Mouse (Mus musculus) forebrain, embryonic 14.5 days (tissue): ENCODE data around the gene Cacna1g. TPM values are rescaled to one million over a fixed set of nuclear protein-coding genes. Genes with fewer than 3 reads are reported as not detected.
A peak's percentile ranks its signal among the peaks of the same experiment; 100 is the strongest.
"Not testable (repeated sequence)": the region's sequence is repeated elsewhere in the genome, so short reads cannot be mapped to it uniquely, and the experiment has no call there.

Source experiments
- ATAC-seq: fragments of 200-750 bp; cut with Nextera tagmentation; 2 replicates; pipeline ENCODE4 v1.8.0; 2017; ENCODE audit warnings: mild to moderate bottlenecking, moderate library complexity
- DNase-seq: peaks from one replicate; pipeline ENCODE4 v3.0.0-alpha.2; 2015; ENCODE audit warnings: low spot score
- H3K27ac ChIP-seq: fragments of 300-500 bp; sonication (generic); 2 replicates; pipeline ENCODE4 v1.5.1; 2014; ENCODE audit warnings: low read depth, mild to moderate bottlenecking, control low read depth, low read length, moderate library complexity
- H3K27me3 ChIP-seq: fragments of 300-500 bp; sonication (generic); replicated peaks from 2 replicates; pipeline ENCODE4 v1.6.1; 2014; ENCODE audit warnings: low read length, control low read depth, mixed read lengths; ENCODE audit not compliant: control insufficient read depth, insufficient read depth
- H3K36me3 ChIP-seq: fragments of 300-500 bp; sonication (generic); 2 replicates; pipeline ENCODE4 v1.6.1; 2014; ENCODE audit warnings: low read length, control low read depth; ENCODE audit not compliant: control insufficient read depth, insufficient read depth
- H3K4me1 ChIP-seq: fragments of 300-500 bp; sonication (generic); 2 replicates; pipeline ENCODE4 v1.6.1; 2014; ENCODE audit warnings: antibody characterized with exemption, low read length, control low read depth; ENCODE audit not compliant: control insufficient read depth, insufficient read depth
- H3K4me2 ChIP-seq: fragments of 300-500 bp; sonication (generic); 2 replicates; pipeline ENCODE4 v1.6.1; 2014; ENCODE audit warnings: mild to moderate bottlenecking, control low read depth, low read length
- H3K4me3 ChIP-seq: fragments of 300-500 bp; sonication (generic); 2 replicates; pipeline ENCODE4 v1.5.1; 2014; ENCODE audit warnings: low read depth, low read length, control low read depth
- H3K9ac ChIP-seq: fragments of 300-500 bp; sonication (generic); 2 replicates; pipeline ENCODE4 v1.6.1; 2014; ENCODE audit warnings: mild to moderate bottlenecking, low read length, control low read depth, moderate library complexity
- H3K9me3 ChIP-seq: fragments of 300-500 bp; sonication (generic); replicated peaks from 2 replicates; pipeline ENCODE4 v1.6.1; 2016; ENCODE audit warnings: low read length, control low read depth, mixed read lengths; ENCODE audit not compliant: control insufficient read depth
- WGBS: fragments of 180-500 bp; shearing (Covaris S2); extraction: QIAGEN DNeasy Blood & Tissue Kit; methylation state at CpG from one replicate; pipeline ENCODE4 v1.1.7; 2014; 5-methylcytosine and 5-hydroxymethylcytosine counted together
- polyA plus RNA-seq: library from polyadenylated mRNA; unstranded; fragments of >200 nt; fragmentation: Nextera tagmentation; extraction: Ambion mirVana; gene quantifications from 2 replicates; pipeline ENCODE4 v1.2.1, GENCODE M21; 2014

Gene Cacna1g
- polyA plus RNA-seq, 1 experiment from 2014 or later, result 7.1 TPM

DNA sequence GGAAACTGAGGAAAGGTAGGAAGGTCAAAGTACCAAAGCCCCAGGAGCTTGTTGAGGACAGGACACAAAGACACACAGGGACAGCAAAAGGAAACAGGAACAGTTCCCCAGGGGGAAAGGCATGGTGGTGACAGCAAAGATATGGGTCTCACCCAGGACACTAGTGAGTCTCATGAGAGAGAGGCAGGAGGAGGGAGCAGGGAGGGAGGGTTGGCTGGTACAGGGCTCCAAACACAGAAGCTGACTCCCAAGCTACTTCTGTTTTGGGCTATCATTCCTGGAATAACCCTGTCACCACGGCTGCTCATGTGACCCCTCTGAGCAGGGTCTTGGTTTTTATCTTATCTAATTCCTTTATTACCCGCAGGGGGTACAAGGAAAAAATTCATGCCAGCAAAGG is 61.4 kb downstream of the Cacna1g start:
- peaks cover 22% of the 10 kb centered on the region; the same call in 1 of the 2 replicates for H3K36me3 ChIP-seq
- WGBS, result 69% methylated on average over 2 of the region's 2 CpGs
- H3K9ac ChIP-seq, result peak overlapping the region; percentile 50; the same call in 1 of the 2 replicates
- no peaks in the 10 kb centered on the region for H3K27me3 ChIP-seq
- H3K4me2 ChIP-seq, result peak overlapping the region; percentile 39; the same call in 1 of the 2 replicates
- H3K27ac ChIP-seq, result peak overlapping the region; percentile 88
- ATAC-seq (no peak), DNase-seq (no peak)
- H3K9me3 ChIP-seq, result no peaks in the 10 kb centered on the region
- H3K4me3 ChIP-seq, result no peak overlapping the region
- H3K4me1 ChIP-seq, result peaks cover 30% of the 10 kb centered on the region

DNA sequence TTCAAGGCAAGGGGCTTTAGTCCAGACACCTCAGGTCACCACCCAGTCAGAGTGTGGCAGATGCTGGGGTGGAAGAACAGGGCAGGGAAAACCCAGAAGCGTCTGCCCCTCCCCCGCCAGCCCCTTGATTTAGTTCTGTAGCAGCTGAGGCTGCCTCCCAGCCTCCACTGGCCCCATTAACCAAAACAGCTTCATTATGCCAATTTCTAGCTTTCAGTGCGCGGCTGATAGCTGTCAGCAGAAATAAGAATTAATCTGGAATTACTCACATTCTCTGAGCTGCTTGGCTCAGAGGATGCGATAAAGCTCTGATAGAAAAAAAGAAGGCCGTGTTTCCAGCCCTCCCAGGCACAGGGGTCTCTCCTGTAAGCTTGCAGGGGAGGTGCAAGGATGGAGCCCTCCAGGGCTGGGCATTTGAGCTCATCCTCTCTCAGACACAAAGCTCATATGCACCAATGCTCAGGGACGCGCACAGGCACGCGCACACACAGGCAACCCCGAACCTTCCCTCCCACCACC is 66.1 kb downstream of the Cacna1g start:
- DNase-seq (peak; percentile 84), ATAC-seq (peak; percentile 79)
- H3K4me3 ChIP-seq, result no peak overlapping the region
- WGBS, result 23% methylated on average over 11 of the region's 11 CpGs
- 0 out of 2 replicates have a peak, but pooled peaks cover 13% of the 10 kb centered on the region for H3K36me3 ChIP-seq
- 0 out of 2 replicates have a peak overlapping the region, but pooled peaks have one; percentile 3 for H3K4me2 ChIP-seq
- H3K4me1 ChIP-seq, result peaks cover 28% of the 10 kb centered on the region
- H3K9me3 ChIP-seq, result no peaks in the 10 kb centered on the region
- H3K27ac ChIP-seq, result peak overlapping the region; percentile 90
- no peaks in the 10 kb centered on the region for H3K27me3 ChIP-seq
- H3K9ac ChIP-seq, result peak overlapping the region; percentile 41; the same call in 1 of the 2 replicates

DNA sequence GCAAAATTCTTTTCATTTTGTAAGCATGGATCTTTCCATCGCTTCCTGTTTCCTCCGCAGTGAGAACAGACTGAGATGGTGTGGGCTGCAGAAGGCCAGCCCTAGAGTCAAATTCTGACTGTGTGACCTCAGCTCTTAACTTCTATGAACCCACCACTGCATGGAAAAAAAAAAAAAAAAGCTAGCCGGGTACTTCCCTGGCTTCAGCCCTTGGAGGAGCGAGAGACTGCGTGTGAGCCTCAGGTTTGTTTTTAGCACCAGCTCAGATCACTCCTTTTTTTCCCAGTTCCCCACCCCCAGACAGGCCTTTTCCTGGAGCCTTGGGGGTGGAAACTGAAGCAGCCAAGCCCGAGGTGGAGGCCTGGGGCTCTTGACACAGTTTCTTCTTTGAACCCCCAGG is 68.7 kb downstream of the Cacna1g start:
- WGBS, result 73% methylated on average over 6 of the region's 6 CpGs
- Histone ChIP-seq H3K4me2 (no peak overlapping the region), H3K9ac (no peak overlapping the region), H3K27me3 (no peaks in the 10 kb centered on the region), H3K27ac (no peak overlapping the region), H3K9me3 (no peaks in the 10 kb centered on the region), H3K4me1 (peaks cover 24% of the 10 kb centered on the region), H3K36me3 (0 out of 2 replicates have a peak, but pooled peaks cover 8% of the 10 kb centered on the region), H3K4me3 (no peak overlapping the region)
- ATAC-seq, result no peak
- DNase-seq, result no peak

DNA sequence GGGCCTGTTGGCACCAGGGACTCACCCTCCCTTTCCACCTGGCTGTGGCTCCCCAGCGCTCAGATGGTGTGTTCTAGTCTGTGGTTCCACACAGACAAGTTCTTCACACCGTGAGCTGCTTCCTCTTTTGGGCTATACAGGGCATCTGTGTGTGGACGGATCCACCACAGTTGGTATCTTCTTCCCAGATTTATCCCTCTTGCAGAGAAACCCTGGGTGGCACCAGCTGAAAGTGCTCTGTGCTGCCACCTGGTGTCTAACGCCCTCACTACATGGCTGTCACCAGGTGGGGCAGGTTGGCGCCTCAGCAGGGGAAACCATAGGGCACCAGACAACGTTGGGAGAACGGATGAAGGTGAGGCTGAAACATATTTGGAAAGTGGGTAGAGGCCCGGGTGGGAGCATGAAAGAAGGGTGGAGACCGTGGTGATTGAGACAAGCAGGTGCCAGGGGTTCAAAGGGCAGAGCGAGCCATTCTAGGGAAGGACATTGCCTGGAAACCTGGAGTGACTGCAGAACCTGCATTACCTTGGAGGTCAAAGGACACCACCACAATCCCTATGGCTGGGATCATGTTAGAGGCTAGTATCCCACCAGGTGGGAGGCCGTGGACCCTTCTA is 69.2 kb downstream of the Cacna1g start:
- DNase-seq (peak; percentile 68), ATAC-seq (peak; percentile 36; the same call in 1 of the 2 replicates)
- H3K4me2 ChIP-seq, result no peak overlapping the region
- no peak overlapping the region for H3K27ac ChIP-seq
- 0 out of 2 replicates have a peak, but pooled peaks cover 7% of the 10 kb centered on the region for H3K36me3 ChIP-seq
- H3K9ac ChIP-seq, result no peak overlapping the region
- no peaks in the 10 kb centered on the region for H3K27me3 ChIP-seq
- H3K4me3 ChIP-seq, result no peak overlapping the region
- peaks cover 24% of the 10 kb centered on the region for H3K4me1 ChIP-seq
- no peaks in the 10 kb centered on the region for H3K9me3 ChIP-seq
- 25% methylated on average over 11 of the region's 11 CpGs for WGBS

DNA sequence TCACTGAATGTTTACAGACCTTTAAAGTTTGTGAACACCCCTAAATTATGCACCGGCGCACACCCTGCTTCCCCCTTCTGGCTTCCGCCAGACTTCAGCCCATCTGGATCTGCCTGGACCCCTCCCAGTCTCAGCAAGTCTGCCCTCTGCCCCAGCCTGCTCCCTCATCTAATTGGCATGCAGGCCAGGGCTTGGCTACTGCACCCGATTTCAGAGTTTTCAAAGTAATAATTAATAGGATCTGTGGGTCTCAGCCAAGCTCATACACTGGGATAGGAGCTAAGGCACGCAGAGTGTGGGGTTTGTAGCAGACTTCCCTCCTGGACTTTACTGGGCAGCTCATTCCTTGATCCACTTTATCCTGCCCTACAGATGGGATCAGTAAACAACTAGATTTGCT is 69.8 kb downstream of the Cacna1g start:
- Histone ChIP-seq H3K27me3 (no peaks in the 10 kb centered on the region), H3K9me3 (no peaks in the 10 kb centered on the region), H3K9ac (no peak overlapping the region), H3K4me3 (no peak overlapping the region), H3K4me2 (no peak overlapping the region), H3K27ac (no peak overlapping the region), H3K36me3 (0 out of 2 replicates have a peak, but pooled peaks cover 1% of the 10 kb centered on the region), H3K4me1 (peaks cover 24% of the 10 kb centered on the region)
- DNase-seq (no peak), ATAC-seq (no peak)
- WGBS, result 47% methylated on average over 5 of the region's 5 CpGs

DNA sequence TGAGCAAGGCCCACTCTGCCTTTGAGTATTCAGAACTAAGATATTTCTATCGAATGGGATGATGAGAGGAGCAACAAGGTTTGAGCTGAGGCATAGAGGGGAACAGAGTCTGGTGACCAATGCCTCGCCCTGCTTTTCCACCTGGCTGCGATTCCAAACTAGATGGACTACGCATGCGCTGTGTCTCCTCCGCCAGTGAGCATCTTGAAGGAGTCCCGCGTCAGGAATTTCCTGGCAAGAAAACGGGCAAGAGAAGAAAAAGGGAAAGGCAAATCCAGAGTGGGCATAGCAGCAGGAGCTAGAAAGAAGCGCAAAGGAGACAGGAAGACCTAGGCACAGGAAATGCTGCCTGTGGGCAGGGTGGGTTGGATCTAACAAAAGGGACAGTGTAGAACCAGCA is 70.2 kb downstream of the Cacna1g start:
- peaks cover 22% of the 10 kb centered on the region for H3K4me1 ChIP-seq
- H3K9me3 ChIP-seq, result no peaks in the 10 kb centered on the region
- WGBS, result 86% methylated on average over 10 of the region's 10 CpGs

DNA sequence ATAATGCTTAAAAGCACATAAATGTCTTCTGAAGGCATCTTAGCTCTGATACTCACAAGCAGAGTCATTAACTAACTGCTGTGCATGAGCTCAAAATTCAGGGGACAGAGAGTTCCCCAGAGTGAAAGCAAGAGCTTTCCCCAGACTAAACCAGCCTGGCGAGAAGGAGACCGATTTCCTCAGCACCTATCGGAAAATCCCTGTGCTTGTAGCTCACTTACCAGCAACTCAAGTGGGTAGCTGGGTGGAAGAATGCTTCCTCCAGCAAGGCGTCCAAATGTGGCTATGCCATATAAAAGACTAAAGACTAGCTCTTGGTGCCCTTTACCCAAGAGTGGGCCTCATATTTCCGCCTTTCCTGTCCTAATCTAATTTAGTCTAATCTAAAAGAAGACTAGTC is 71.3 kb downstream of the Cacna1g start:
- ATAC-seq (no peak), DNase-seq (no peak)
- H3K36me3 ChIP-seq, result no peaks in the 10 kb centered on the region
- no peak overlapping the region for H3K9ac ChIP-seq
- WGBS, result 78% methylated on average over 5 of the region's 5 CpGs
- no peak overlapping the region for H3K4me2 ChIP-seq
- peaks cover 18% of the 10 kb centered on the region for H3K4me1 ChIP-seq
- no peak overlapping the region for H3K27ac ChIP-seq
- H3K27me3 ChIP-seq, result no peaks in the 10 kb centered on the region
- no peaks in the 10 kb centered on the region for H3K9me3 ChIP-seq
- H3K4me3 ChIP-seq, result no peak overlapping the region

More for the DNA sequence above, 70.2 kb downstream of the Cacna1g start:
- no peak for ATAC-seq
- Histone ChIP-seq H3K9ac (no peak overlapping the region), H3K36me3 (no peaks in the 10 kb centered on the region), H3K27me3 (no peaks in the 10 kb centered on the region), H3K4me2 (no peak overlapping the region), H3K4me3 (no peak overlapping the region), H3K27ac (no peak overlapping the region)
- DNase-seq, result no peak

DNA sequence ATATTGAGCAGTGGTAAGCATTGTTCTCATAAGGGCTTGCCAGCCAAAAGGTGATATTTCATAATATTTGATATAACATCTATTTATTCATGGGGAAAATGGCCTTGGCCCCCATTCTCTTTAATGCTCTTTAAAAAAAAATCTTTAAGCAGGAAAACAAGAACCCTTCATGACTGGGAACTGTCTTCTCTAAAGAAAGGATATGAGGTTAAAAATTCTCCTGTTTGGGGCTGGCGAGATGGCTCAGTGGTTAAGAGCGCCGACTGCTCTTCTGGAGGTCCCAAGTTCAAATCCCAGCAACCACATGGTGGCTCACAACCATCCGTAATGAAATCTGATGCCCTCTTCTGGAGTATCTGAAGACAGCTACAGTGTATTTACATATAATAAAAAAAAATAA is 72.0 kb downstream of the Cacna1g start:
- ATAC-seq, H3K4me3 ChIP-seq, DNase-seq: not testable (repeated sequence)

DNA sequence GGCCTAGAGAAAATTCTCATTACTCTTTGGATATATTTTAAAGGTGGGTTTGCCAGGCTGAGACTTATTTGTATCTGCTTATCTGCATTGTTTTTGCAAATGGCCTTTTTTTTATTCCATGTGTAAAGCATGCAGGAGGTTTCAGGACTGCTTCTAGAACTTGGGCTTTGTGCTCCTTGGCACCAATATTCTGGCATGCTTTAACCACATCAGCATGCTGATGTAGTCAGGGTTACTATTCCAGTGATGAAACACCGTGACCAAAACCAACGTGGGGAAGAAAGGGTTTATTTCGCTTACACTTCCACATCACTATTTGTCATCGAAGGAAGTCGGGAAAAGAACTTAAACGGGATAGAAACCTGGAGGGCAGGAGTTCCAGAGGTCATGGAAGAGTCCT is 73.0 kb downstream of the Cacna1g start:
- ATAC-seq (no peak), DNase-seq (no peak)
- WGBS, result 81% methylated on average over 6 of the region's 6 CpGs
- Histone ChIP-seq H3K4me3 (no peak overlapping the region), H3K27ac (no peak overlapping the region), H3K4me1 (peaks cover 7% of the 10 kb centered on the region), H3K9ac (no peak overlapping the region), H3K4me2 (no peak overlapping the region), H3K27me3 (no peaks in the 10 kb centered on the region), H3K9me3 (no peaks in the 10 kb centered on the region), H3K36me3 (no peaks in the 10 kb centered on the region)

More for the DNA sequence above, 72.0 kb downstream of the Cacna1g start:
- H3K9ac ChIP-seq, H3K9me3 ChIP-seq, H3K4me2 ChIP-seq, H3K27me3 ChIP-seq, H3K36me3 ChIP-seq, H3K27ac ChIP-seq: not testable (repeated sequence)
- 86% methylated on average over 4 of the region's 4 CpGs for WGBS
- peaks cover 12% of the 10 kb centered on the region for H3K4me1 ChIP-seq
